10 mouse cellular contexts compared by ENCODE assay signal in genomic region chrX:58030100-58030834, GRCm38 (mm10). TPM values are rescaled to one million over a fixed set of nuclear protein-coding genes. Genes with fewer than 3 reads are reported as not detected.
A peak's percentile ranks its signal among the peaks of the same experiment; 100 is the strongest.
DNase-seq lines count a peak whose midpoint lies in the region; ATAC-seq and TF ChIP-seq lines count a peak whose summit lies in the region.
"Had no signal": no experiment of that assay in that cellular context is flagged by ENCODE, and none has a peak within 500 bp of the region (broad histone marks: within the 10 kb centered on the region; RNA-seq: fewer than 3 reads in every experiment).

No protein-coding gene starts in this region.

- DNase-seq in layer of hippocampus, postnatal 14 days (ENCODE audit: low spot score in 2 of 2): peak; percentile 8 to 29
- no peak for DNase-seq in layer of hippocampus, postnatal 25 days (ENCODE audit: extremely low spot score in 1 of 2, low spot score in 1 of 2)
- DNase-seq in cerebellum, adult 11 months: peak; percentile 83
- no peak for DNase-seq in liver, embryonic 14.5 days (ENCODE audit: low read depth in 3 of 3, low spot score in 3 of 3)
- no peak for DNase-seq in layer of hippocampus, adult 9-10 months (ENCODE audit: low spot score)

- H3K9me3 ChIP-seq in forebrain, embryonic 15.5 days: no peaks in the 10 kb centered on the region
- H3K9me3 ChIP-seq in hindbrain, embryonic 16.5 days (ENCODE audit: control insufficient read depth, low read length): no peaks in the 10 kb centered on the region; the same call in 1 of the 2 replicates
- no peaks in the 10 kb centered on the region for H3K9me3 ChIP-seq in liver, embryonic 14.5 days (ENCODE audit: control insufficient read depth, low read length)
- no peaks in the 10 kb centered on the region for H3K9me3 ChIP-seq in stomach, embryonic 14.5 days (ENCODE audit: control insufficient read depth, low read depth, low read length)

- 22% methylated on average over 48 of the region's 48 CpGs for WGBS in forebrain, embryonic 15.5 days
- WGBS in hindbrain, embryonic 16.5 days: 20% methylated on average over 37 of the region's 48 CpGs
- 13% methylated on average over 43 of the region's 48 CpGs for WGBS in liver, embryonic 14.5 days (ENCODE audit: insufficient replicate concordance)
- 22% methylated on average over 48 of the region's 48 CpGs for WGBS in stomach, embryonic 14.5 days

- no peak for TF ChIP-seq EP300 in liver, embryonic 14.5 days (IDR thresholded peaks at IDR 0.05; ENCODE audit: low read depth)

- H3K9ac ChIP-seq in forebrain, embryonic 15.5 days (replicated peaks): peak overlapping the region; percentile 48
- H3K9ac ChIP-seq in hindbrain, embryonic 16.5 days (ENCODE audit: low read depth, low read length): peak overlapping the region; percentile 61
- H3K9ac ChIP-seq in liver, embryonic 14.5 days (replicated peaks): no peak overlapping the region
- no peak overlapping the region for H3K9ac ChIP-seq in stomach, embryonic 14.5 days (replicated peaks; ENCODE audit: low read depth, low read length)

- ATAC-seq in forebrain, embryonic 15.5 days (replicated peaks): peak; percentile 94
- ATAC-seq in hindbrain, embryonic 16.5 days: peak; percentile 95
- ATAC-seq in liver, embryonic 14.5 days (ENCODE audit: insufficient read depth): no peak
- peak; percentile 86 for ATAC-seq in stomach, embryonic 14.5 days (ENCODE audit: insufficient number of reproducible peaks, insufficient read depth, low FRiP score, low read depth)

- peak overlapping the region; percentile 45 for H3K4me3 ChIP-seq in forebrain, embryonic 15.5 days
- peak overlapping the region; percentile 46 for H3K4me3 ChIP-seq in hindbrain, embryonic 16.5 days (ENCODE audit: low read length)
- 0 out of 4 replicates have a peak overlapping the region, but pooled peaks of 1 of the 2 experiments have one; percentile 4 for H3K4me3 ChIP-seq in liver, embryonic 14.5 days (ENCODE audit: insufficient read depth in 1 of 2, low read depth in 2 of 2, low read length in 2 of 2)
- peak overlapping the region; percentile 23 for H3K4me3 ChIP-seq in stomach, embryonic 14.5 days (ENCODE audit: low read depth, low read length)

- no peaks in the 10 kb centered on the region for H3K36me3 ChIP-seq in forebrain, embryonic 15.5 days
- H3K36me3 ChIP-seq in hindbrain, embryonic 16.5 days (ENCODE audit: control insufficient read depth, insufficient read depth, low read length): no peaks in the 10 kb centered on the region
- H3K36me3 ChIP-seq in liver, embryonic 14.5 days (replicated peaks; ENCODE audit: control insufficient read depth, insufficient read depth, low read depth): no peaks in the 10 kb centered on the region
- H3K36me3 ChIP-seq in stomach, embryonic 14.5 days (ENCODE audit: control insufficient read depth, insufficient read depth, low read length): no peaks in the 10 kb centered on the region

- H3K4me2 ChIP-seq in forebrain, embryonic 15.5 days (replicated peaks): peak overlapping the region; percentile 58
- H3K4me2 ChIP-seq in hindbrain, embryonic 16.5 days (ENCODE audit: low read length): peak overlapping the region; percentile 59
- 0 out of 2 replicates have a peak overlapping the region, but pooled peaks have one; percentile 6 for H3K4me2 ChIP-seq in liver, embryonic 14.5 days (ENCODE audit: low read depth)
- peak overlapping the region; percentile 39 for H3K4me2 ChIP-seq in stomach, embryonic 14.5 days (replicated peaks; ENCODE audit: low read depth, low read length)

- TF ChIP-seq CTCF in liver, embryonic 14.5 days (IDR thresholded peaks at IDR 0.05; ENCODE audit: low read depth): no peak

- H3K27ac ChIP-seq in forebrain, embryonic 15.5 days (replicated peaks): peak overlapping the region; percentile 82
- H3K27ac ChIP-seq in hindbrain, embryonic 16.5 days (ENCODE audit: low read depth, low read length): peak overlapping the region; percentile 80
- no peak overlapping the region for H3K27ac ChIP-seq in liver, embryonic 14.5 days
- H3K27ac ChIP-seq in stomach, embryonic 14.5 days (ENCODE audit: low read length): no peak overlapping the region

- peaks cover 19% of the 10 kb centered on the region for H3K4me1 ChIP-seq in forebrain, embryonic 15.5 days
- H3K4me1 ChIP-seq in hindbrain, embryonic 16.5 days (ENCODE audit: control insufficient read depth, insufficient read depth, low read depth, low read length): no peaks in the 10 kb centered on the region
- no peaks in the 10 kb centered on the region for H3K4me1 ChIP-seq in liver, embryonic 14.5 days (replicated peaks; ENCODE audit: control insufficient read depth in 2 of 2, insufficient read depth in 2 of 2, low read length in 1 of 2)
- H3K4me1 ChIP-seq in stomach, embryonic 14.5 days (ENCODE audit: control insufficient read depth, insufficient read depth, low read length): no peaks in the 10 kb centered on the region

- H3K27me3 ChIP-seq in forebrain, embryonic 15.5 days: peaks cover 12% of the 10 kb centered on the region
- H3K27me3 ChIP-seq in hindbrain, embryonic 16.5 days (replicated peaks; ENCODE audit: control insufficient read depth, insufficient read depth, low read length): no peaks in the 10 kb centered on the region; the same call in 1 of the 2 replicates
- H3K27me3 ChIP-seq in liver, embryonic 14.5 days (ENCODE audit: control insufficient read depth, insufficient read depth, low read length): peaks cover 69% of the 10 kb centered on the region
- H3K27me3 ChIP-seq in stomach, embryonic 14.5 days (ENCODE audit: control insufficient read depth, insufficient read depth, low read length): peaks cover 9% of the 10 kb centered on the region; the same call in 1 of the 2 replicates
- H3K27me3 ChIP-seq: CH12.LX had no signal

RNA-seq across cellular contexts. Expression of gene Zic3, which starts 7.8 kb away (rescaled TPM):
- total RNA-seq in layer of hippocampus, postnatal 14 days (2021): 1 to 10 TPM; 4.9 to 5.2 TPM
- 1 to 10 TPM; 2.8 to 4.0 TPM for total RNA-seq in layer of hippocampus, postnatal 25 days (2021)
- 13.7 and 14.4 TPM in 2 replicates for polyA plus RNA-seq in forebrain, embryonic 15.5 days (2015; fragmentation: Nextera tagmentation; extraction: Ambion mirVana)
- polyA plus RNA-seq in hindbrain, embryonic 16.5 days (2015; fragmentation: Nextera tagmentation; extraction: Ambion mirVana): 15.8 and 20.5 TPM in 2 replicates
- 0.02 and 0.03 TPM in 2 replicates for polyA plus RNA-seq in liver, embryonic 14.5 days (2012; rRNA removed)
- not detected in 2 replicates for polyA plus RNA-seq in liver, embryonic 14.5 days (2014; fragmentation: Nextera tagmentation; extraction: Ambion mirVana)
- not detected in 2 replicates for polyA plus RNA-seq in stomach, embryonic 14.5 days (2014; fragmentation: Nextera tagmentation; extraction: Ambion mirVana)
- total RNA-seq: CH12.LX had no signal
- polyA plus RNA-seq: large intestine, adult 2 months had no signal

Comparison
In these comparisons a context has a peak if more than half of its experiments do, and no peak if none do; other contexts are left out.
1. DNase-seq: peak in layer of hippocampus, postnatal 14 days (2 of 2) and cerebellum, adult 11 months (single experiment); none in layer of hippocampus, postnatal 25 days (0 of 2), liver, embryonic 14.5 days (0 of 3) and layer of hippocampus, adult 9-10 months (single experiment).
2. H3K27ac ChIP-seq: peak in forebrain, embryonic 15.5 days (single experiment) and hindbrain, embryonic 16.5 days (single experiment); none in liver, embryonic 14.5 days (single experiment) and stomach, embryonic 14.5 days (single experiment).
3. H3K4me2 ChIP-seq: peak in every context shown above with its lines; median percentile 59 in hindbrain, embryonic 16.5 days; 58 in forebrain, embryonic 15.5 days; 39 in stomach, embryonic 14.5 days; 6 in liver, embryonic 14.5 days.
4. H3K9ac ChIP-seq: peak in forebrain, embryonic 15.5 days (single experiment) and hindbrain, embryonic 16.5 days (single experiment); none in liver, embryonic 14.5 days (single experiment) and stomach, embryonic 14.5 days (single experiment).
5. RNA of gene Zic3, which starts 7.8 kb away (polyA plus RNA-seq): 15.8 to 20.5 TPM in hindbrain, embryonic 16.5 days and 13.7 to 14.4 TPM in forebrain, embryonic 15.5 days; 0.02 to 0.03 TPM in liver, embryonic 14.5 days and not detected in stomach, embryonic 14.5 days; every median in the first group is over 10 times any median in the second.